Mouse (Mus musculus) liver, adult 2 months (tissue): ENCODE results near the gene Sntb2.

Source experiments
- CTCF ChIP-seq: fragments of 200-500 bp; IDR thresholded peaks from 2 replicates; pipeline ENCODE4 v1.5.1; 2011; ENCODE audit warnings: low read depth, low read length, control low read depth
- POLR2A ChIP-seq: fragments of 200-500 bp; IDR thresholded peaks from 2 replicates; pipeline ENCODE4 v1.6.1; 2011; ENCODE audit warnings: low read length, control low read depth; ENCODE audit not compliant: insufficient read depth; ENCODE audit errors: extremely low read depth

GRCm38 (mm10) chr8:107062613-107063012, 127.1 kb downstream of the Sntb2 start:
- TF ChIP-seq CTCF (no peak), POLR2A (no peak)
